Mouse (Mus musculus) embryonic facial prominence, embryonic 13.5 days (tissue): ENCODE measurements around the gene Arhgap23. TPM values are rescaled to one million over a fixed set of nuclear protein-coding genes. Genes with fewer than 3 reads are reported as not detected.

Experiments
- ATAC-seq: fragments of 200-750 bp; cut with Nextera tagmentation; 2 replicates; pipeline ENCODE4 v1.8.0; 2017; ENCODE audit warnings: low read depth; ENCODE audit not compliant: insufficient number of reproducible peaks, insufficient read depth, low FRiP score, low TSS enrichment
- H3K27ac ChIP-seq: fragments of 300-500 bp; sonication (generic); 2 replicates; pipeline ENCODE4 v1.5.1; 2015; ENCODE audit warnings: moderate library complexity, mild to moderate bottlenecking, inconsistent platforms
- H3K27me3 ChIP-seq: fragments of 300-500 bp; sonication (generic); 2 replicates; pipeline ENCODE4 v1.6.1; 2015; ENCODE audit warnings: mild to moderate bottlenecking, inconsistent platforms
- H3K36me3 ChIP-seq: fragments of 300-500 bp; sonication (generic); 2 replicates; pipeline ENCODE4 v1.6.1; 2015; ENCODE audit warnings: mild to moderate bottlenecking, inconsistent platforms
- H3K4me1 ChIP-seq: fragments of 300-500 bp; sonication (generic); 2 replicates; pipeline ENCODE4 v1.6.1; 2015; ENCODE audit warnings: inconsistent platforms
- H3K4me2 ChIP-seq: fragments of 300-500 bp; sonication (generic); 2 replicates; pipeline ENCODE4 v1.6.1; 2015; ENCODE audit warnings: moderate library complexity, mild to moderate bottlenecking, inconsistent platforms
- H3K4me3 ChIP-seq: fragments of 300-500 bp; sonication (generic); 2 replicates; pipeline ENCODE4 v1.5.1; 2015; ENCODE audit warnings: mild to moderate bottlenecking, inconsistent platforms
- H3K9ac ChIP-seq: fragments of 300-500 bp; sonication (generic); 2 replicates; pipeline ENCODE4 v1.6.1; 2015; ENCODE audit warnings: mild to moderate bottlenecking, inconsistent platforms
- H3K9me3 ChIP-seq: fragments of 300-500 bp; sonication (generic); 2 replicates; pipeline ENCODE4 v1.6.1; 2016; ENCODE audit warnings: inconsistent platforms
- WGBS: fragments of 180-500 bp; shearing (Covaris S2); methylation state at CpG from one replicate; pipeline ENCODE4 v1.1.7; 2015; ENCODE audit warnings: mixed read lengths; 5-methylcytosine and 5-hydroxymethylcytosine counted together
- polyA plus RNA-seq: library from polyadenylated mRNA; unstranded; fragments of >200 nt; fragmentation: Nextera tagmentation; extraction: Ambion mirVana; gene quantifications from 2 replicates; pipeline ENCODE4 v1.2.1, GENCODE M21; 2015

Gene Arhgap23
- polyA plus RNA-seq, 1 experiment from 2014 or later: 8.4 TPM

DNA sequence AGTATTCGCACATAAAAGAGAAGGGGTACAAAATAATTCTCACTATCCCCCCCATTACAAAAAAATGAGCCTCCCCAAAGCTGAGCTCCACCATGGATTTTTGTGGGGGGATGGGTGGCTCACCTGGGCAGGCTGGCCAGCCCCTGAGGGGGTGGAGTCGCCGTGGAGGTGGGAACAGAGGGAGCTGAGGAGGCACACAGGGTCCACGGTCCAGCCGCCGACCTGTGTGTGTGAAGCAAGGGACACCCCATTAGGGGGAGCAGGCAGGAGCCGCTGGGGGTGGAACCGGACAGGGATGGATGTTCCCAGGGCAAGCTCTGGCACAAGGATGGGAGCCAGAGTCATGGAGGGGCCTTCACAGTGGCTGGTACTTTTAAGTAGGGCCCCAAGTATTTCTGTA lies 133.4 kb downstream of the Arhgap23 start:
- no peak for ATAC-seq
- WGBS: 48% methylated on average over 8 of the region's 8 CpGs
- peaks cover 94% of the 10 kb centered on the region for H3K27me3 ChIP-seq

More for the DNA sequence above, 133.4 kb downstream of the Arhgap23 start:
- Histone ChIP-seq H3K4me2 (no peak overlapping the region), H3K4me3 (no peak overlapping the region), H3K36me3 (no peaks in the 10 kb centered on the region), H3K4me1 (peaks cover 24% of the 10 kb centered on the region), H3K9ac (no peak overlapping the region), H3K9me3 (no peaks in the 10 kb centered on the region), H3K27ac (no peak overlapping the region)

Other genes starting within 250 kb of the Arhgap23 start
- gene Kpnb1, start 227.7 kb upstream of the Arhgap23 start, polyA plus RNA-seq: 59.7 and 62.6 TPM in 2 replicates
- 83.9 and 95.4 TPM in 2 replicates for gene Npepps, start 134.9 kb upstream of the Arhgap23 start, polyA plus RNA-seq
- gene Mrpl45, start 99.8 kb upstream of the Arhgap23 start, polyA plus RNA-seq: 46.6 and 50.1 TPM in 2 replicates
- gene Gpr179, start 63.5 kb upstream of the Arhgap23 start, polyA plus RNA-seq: 0.15 and 0.21 TPM in 2 replicates
- 4.7 and 5.3 TPM in 2 replicates for gene Socs7, start 53.0 kb upstream of the Arhgap23 start, polyA plus RNA-seq
- 1.4 and 1.8 TPM in 2 replicates for gene 4933428G20Rik, start 84.8 kb downstream of the Arhgap23 start, polyA plus RNA-seq
- gene Srcin1, start 160.7 kb downstream of the Arhgap23 start, polyA plus RNA-seq: 0.76 and 1.2 TPM in 2 replicates
- 4.3 and 7.2 TPM in 2 replicates for gene Epop, start 214.2 kb downstream of the Arhgap23 start, polyA plus RNA-seq
- gene Mllt6, start 247.9 kb downstream of the Arhgap23 start, polyA plus RNA-seq: 3.1 and 3.3 TPM in 2 replicates